In genomic region chr13:100536149-100536548, GRCm38 (mm10) we compare ENCODE assay signal across 22 mouse cellular contexts. TPM values are rescaled to one million over a fixed set of nuclear protein-coding genes. Genes with fewer than 3 reads are reported as not detected.
"Had no signal": no experiment of that assay in that cellular context is flagged by ENCODE, and none has a peak within 500 bp of the region (broad histone marks: within the 10 kb centered on the region; RNA-seq: fewer than 3 reads in every experiment).

No protein-coding gene starts in this region.

- H3K27ac ChIP-seq: kidney, postnatal 0 days; layer of hippocampus, adult 2 months; limb, embryonic 12.5 days; limb, embryonic 15.5 days; liver, embryonic 14.5 days; macrophage; midbrain, embryonic 12.5 days; midbrain, embryonic 15.5 days; neural tube, embryonic 13.5 days had no signal

- H3K4me1 ChIP-seq: limb, embryonic 12.5 days; limb, embryonic 15.5 days; midbrain, embryonic 12.5 days; midbrain, embryonic 15.5 days; neural tube, embryonic 13.5 days had no signal

- H3K36me3 ChIP-seq: limb, embryonic 12.5 days; limb, embryonic 15.5 days; midbrain, embryonic 12.5 days; midbrain, embryonic 15.5 days; neural tube, embryonic 13.5 days had no signal

- H3K4me2 ChIP-seq: limb, embryonic 12.5 days; limb, embryonic 15.5 days; liver, embryonic 11.5 days; lung, embryonic 14.5 days; midbrain, embryonic 12.5 days; midbrain, embryonic 15.5 days; neural tube, embryonic 13.5 days had no signal

- H3K9me3 ChIP-seq: limb, embryonic 12.5 days; limb, embryonic 15.5 days; midbrain, embryonic 12.5 days; midbrain, embryonic 15.5 days; neural tube, embryonic 13.5 days had no signal

- H3K27me3 ChIP-seq: limb, embryonic 12.5 days; limb, embryonic 15.5 days; midbrain, embryonic 12.5 days; midbrain, embryonic 15.5 days; neural tube, embryonic 13.5 days had no signal

- ATAC-seq: liver, postnatal 0 days; lung, postnatal 0 days; midbrain, embryonic 15.5 days had no signal

- H3K9ac ChIP-seq: limb, embryonic 12.5 days; limb, embryonic 15.5 days; liver, embryonic 14.5 days; liver, postnatal 0 days; lung, embryonic 14.5 days; midbrain, embryonic 12.5 days; midbrain, embryonic 15.5 days; neural tube, embryonic 13.5 days had no signal

- H3K4me3 ChIP-seq: layer of hippocampus, adult 2 months; limb, embryonic 12.5 days; limb, embryonic 15.5 days; midbrain, embryonic 12.5 days; midbrain, embryonic 15.5 days; neural tube, embryonic 13.5 days had no signal

- DNase-seq: kidney, postnatal 25 days; layer of hippocampus, adult 9-11 months; left cerebral cortex, postnatal 4 days; liver, postnatal 0 days; lung, embryonic 14.5 days; retina, postnatal 1 day; right cerebral cortex, postnatal 25 days; thymus, adult 2 months; thymus, postnatal 14 days; thymus, postnatal 4 days had no signal

RNA-seq across cellular contexts. Expression of gene Ocln, which starts 16.4 kb away (rescaled TPM):
- total RNA-seq: megakaryocyte, adult 5-6 weeks had no signal
- polyA plus RNA-seq: macrophage had no signal
